Mouse (Mus musculus) embryonic facial prominence, embryonic 11.5 days (tissue): ENCODE data around the gene Polr2h. TPM values are rescaled to one million over a fixed set of nuclear protein-coding genes. Genes with fewer than 3 reads are reported as not detected.

Experiments used
- ATAC-seq: fragments of 200-750 bp; cut with Nextera tagmentation; replicated peaks from 2 replicates; pipeline ENCODE4 v1.8.0; 2017; ENCODE audit warnings: low read depth; ENCODE audit not compliant: insufficient number of reproducible peaks, low FRiP score, low TSS enrichment
- DNase-seq: peaks from one replicate; pipeline ENCODE4 v3.0.0-alpha.2; 2015; ENCODE audit warnings: low spot score
- H3K27ac ChIP-seq: fragments of 300-500 bp; sonication (generic); replicated peaks from 2 replicates; pipeline ENCODE4 v1.5.1; 2014; ENCODE audit warnings: mild to moderate bottlenecking, low read depth, low read length, control low read depth
- H3K27me3 ChIP-seq: fragments of 300-500 bp; sonication (generic); 2 replicates; pipeline ENCODE4 v1.6.1; 2014; ENCODE audit warnings: mild to moderate bottlenecking, low read length, moderate library complexity, mixed read lengths; ENCODE audit not compliant: control insufficient read depth, insufficient read depth
- H3K36me3 ChIP-seq: fragments of 300-500 bp; sonication (generic); replicated peaks from 2 replicates; pipeline ENCODE4 v1.6.1; 2014; ENCODE audit warnings: low read depth, mild to moderate bottlenecking, low read length, moderate library complexity, mixed read lengths; ENCODE audit not compliant: control insufficient read depth, insufficient read depth
- H3K4me1 ChIP-seq: fragments of 300-500 bp; sonication (generic); 2 replicates; pipeline ENCODE4 v1.6.1; 2014; ENCODE audit warnings: low read length, mixed read lengths; ENCODE audit not compliant: control insufficient read depth, insufficient read depth
- H3K4me2 ChIP-seq: fragments of 300-500 bp; sonication (generic); 2 replicates; pipeline ENCODE4 v1.6.1; 2014; ENCODE audit warnings: low read depth, mild to moderate bottlenecking, control low read depth, low read length, moderate library complexity
- H3K4me3 ChIP-seq: fragments of 300-500 bp; sonication (generic); 2 replicates; pipeline ENCODE4 v1.5.1; 2014; ENCODE audit warnings: low read depth, low read length, control low read depth
- H3K9ac ChIP-seq: fragments of 300-500 bp; sonication (generic); replicated peaks from 2 replicates; pipeline ENCODE4 v1.6.1; 2014; ENCODE audit warnings: mild to moderate bottlenecking, control low read depth, low read length
- H3K9me3 ChIP-seq: fragments of 300-500 bp; sonication (generic); replicated peaks from 2 replicates; pipeline ENCODE4 v1.6.1; 2016; ENCODE audit warnings: mild to moderate bottlenecking, low read length, inconsistent platforms, mixed read lengths; ENCODE audit not compliant: control insufficient read depth
- WGBS: fragments of 180-500 bp; shearing (Covaris S2); extraction: QIAGEN DNeasy Blood & Tissue Kit; methylation state at CpG from one replicate; pipeline ENCODE4 v1.1.7; 2014; 5-methylcytosine and 5-hydroxymethylcytosine counted together
- polyA plus RNA-seq: library from polyadenylated mRNA; unstranded; fragments of >200 nt; fragmentation: Nextera tagmentation; extraction: Ambion mirVana; gene quantifications from 2 replicates; pipeline ENCODE4 v1.2.1, GENCODE M21; 2014

The Polr2h gene
- polyA plus RNA-seq, 1 experiment from 2014 or later: 124 TPM

DNA sequence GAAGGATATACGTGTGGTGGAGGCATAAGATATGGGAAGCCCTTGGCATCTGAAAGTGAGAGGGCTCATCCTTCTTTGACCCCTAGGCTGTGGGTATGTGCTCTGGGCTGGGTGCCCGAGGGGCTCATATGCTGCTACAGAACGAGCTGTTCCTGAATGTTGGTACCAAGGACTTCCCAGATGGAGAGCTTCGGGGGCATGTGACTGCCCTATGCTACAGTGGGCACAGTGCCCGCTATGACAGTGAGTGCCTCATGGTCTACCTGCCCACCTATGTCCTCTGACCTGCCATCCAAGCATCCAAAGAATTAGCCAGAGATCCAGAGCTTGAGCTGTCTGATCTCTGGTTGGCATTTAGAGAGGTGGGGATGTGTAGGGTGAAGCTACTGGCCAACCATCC is 19.4 kb downstream of the Polr2h start:
- H3K4me2 ChIP-seq: no peak overlapping the region
- H3K27me3 ChIP-seq: peaks cover 24% of the 10 kb centered on the region
- H3K27ac ChIP-seq: no peak overlapping the region
- H3K4me1 ChIP-seq: peaks cover 5% of the 10 kb centered on the region
- no peak overlapping the region for H3K4me3 ChIP-seq
- 89% methylated on average over 5 of the region's 5 CpGs for WGBS
- DNase-seq (no peak), ATAC-seq (no peak)
- H3K36me3 ChIP-seq: no peaks in the 10 kb centered on the region
- H3K9ac ChIP-seq: no peak overlapping the region
- H3K9me3 ChIP-seq: no peaks in the 10 kb centered on the region

DNA sequence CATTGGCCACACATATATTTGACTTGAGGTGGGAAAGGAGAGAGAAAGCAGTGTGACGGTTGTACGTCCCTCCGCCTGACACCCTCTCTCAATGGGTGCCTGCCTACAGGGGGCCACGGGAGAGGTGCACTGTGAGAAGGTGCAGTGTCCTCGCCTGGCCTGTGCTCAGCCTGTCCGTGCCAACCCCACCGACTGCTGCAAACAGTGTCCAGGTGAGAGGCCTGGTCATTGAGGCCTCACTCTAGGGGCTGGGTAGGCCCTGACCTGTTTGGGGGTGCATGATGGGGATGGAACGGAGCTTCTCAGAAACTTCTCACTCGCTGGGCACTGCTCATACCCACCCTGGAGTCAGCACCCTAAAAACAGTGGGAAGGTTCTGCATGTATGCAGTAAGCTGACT is 22.4 kb downstream of the Polr2h start:
- WGBS: 88% methylated on average over 9 of the region's 9 CpGs
- Histone ChIP-seq H3K9me3 (no peaks in the 10 kb centered on the region), H3K27me3 (peaks cover 7% of the 10 kb centered on the region), H3K4me2 (no peak overlapping the region), H3K9ac (no peak overlapping the region), H3K4me3 (no peak overlapping the region), H3K27ac (no peak overlapping the region), H3K4me1 (no peaks in the 10 kb centered on the region), H3K36me3 (no peaks in the 10 kb centered on the region)
- no peak for ATAC-seq
- DNase-seq: no peak

DNA sequence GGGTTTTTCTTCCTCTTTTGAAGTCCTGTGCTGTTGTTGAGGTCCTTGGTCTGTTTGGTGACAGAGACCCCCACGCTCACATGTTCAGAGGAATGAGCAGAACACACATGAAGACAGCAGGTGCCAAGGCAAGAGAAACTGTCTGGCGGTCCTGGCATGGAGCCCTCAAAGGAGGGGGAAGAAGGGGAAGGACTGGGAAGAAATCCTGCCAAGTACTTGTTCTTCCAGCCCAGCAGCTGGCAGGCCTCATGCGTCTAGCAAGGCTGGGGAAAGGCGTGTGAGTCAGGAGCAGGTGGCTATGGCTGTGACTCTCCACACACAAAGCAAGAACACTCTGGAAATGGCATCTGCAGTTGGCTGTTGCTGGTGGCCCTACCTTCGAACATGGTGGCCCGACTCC is 29.2 kb downstream of the Polr2h start:
- H3K9ac ChIP-seq: no peak overlapping the region
- no peaks in the 10 kb centered on the region for H3K36me3 ChIP-seq
- H3K4me1 ChIP-seq: no peaks in the 10 kb centered on the region
- H3K4me3 ChIP-seq: no peak overlapping the region
- ATAC-seq (no peak), DNase-seq (no peak)
- H3K27ac ChIP-seq: no peak overlapping the region
- no peaks in the 10 kb centered on the region for H3K9me3 ChIP-seq
- H3K27me3 ChIP-seq: no peaks in the 10 kb centered on the region
- 84% methylated on average over 6 of the region's 6 CpGs for WGBS
- H3K4me2 ChIP-seq: no peak overlapping the region

DNA sequence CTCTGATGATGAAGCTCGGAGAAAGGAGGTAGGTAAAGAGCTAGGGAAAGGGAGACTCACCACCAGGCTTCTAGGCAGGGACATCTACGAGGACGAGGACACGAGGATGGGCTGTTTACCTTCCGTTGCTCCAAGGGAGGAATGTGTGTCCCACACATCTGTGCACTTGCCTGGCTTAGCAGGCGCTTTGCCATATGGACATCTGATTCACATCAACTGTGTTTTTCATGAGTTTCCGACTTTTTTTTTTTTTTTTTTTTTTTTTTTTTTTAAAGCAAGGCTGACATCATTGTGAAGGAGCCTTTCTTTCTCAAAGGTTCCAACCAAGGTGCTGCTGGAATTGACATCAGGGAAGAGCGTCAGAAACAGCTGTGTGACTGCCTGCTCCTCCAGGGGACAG is 33.1 kb downstream of the Polr2h start:
- H3K9ac ChIP-seq: no peak overlapping the region
- H3K27me3 ChIP-seq: no peaks in the 10 kb centered on the region
- no peak for ATAC-seq
- no peaks in the 10 kb centered on the region for H3K9me3 ChIP-seq
- H3K4me2 ChIP-seq: no peak overlapping the region
- DNase-seq: peak; percentile 12
- 37% methylated on average over 8 of the region's 8 CpGs for WGBS
- no peaks in the 10 kb centered on the region for H3K36me3 ChIP-seq
- no peaks in the 10 kb centered on the region for H3K4me1 ChIP-seq
- no peak overlapping the region for H3K27ac ChIP-seq
- H3K4me3 ChIP-seq: no peak overlapping the region

DNA sequence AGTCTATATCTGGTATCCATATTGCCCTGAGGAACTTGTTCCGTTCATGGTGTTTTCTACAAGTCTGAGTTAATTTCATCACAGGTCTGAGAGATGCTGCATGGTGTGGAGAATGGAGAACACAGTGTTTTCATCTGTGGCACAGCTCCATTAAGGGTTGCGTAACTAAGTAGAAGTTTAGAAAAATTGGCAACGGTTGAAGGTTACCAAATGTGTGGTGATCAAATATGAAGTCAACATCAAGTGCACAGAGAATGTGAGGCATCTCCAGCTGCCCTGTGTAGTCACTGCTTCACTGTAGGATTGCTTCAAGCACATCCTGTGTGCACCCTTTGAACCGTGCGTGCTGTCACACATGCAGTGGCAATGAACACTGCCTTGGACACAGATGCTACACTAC is 38.6 kb downstream of the Polr2h start:
- Histone ChIP-seq H3K4me3 (no peak overlapping the region), H3K36me3 (no peaks in the 10 kb centered on the region), H3K27me3 (no peaks in the 10 kb centered on the region), H3K9me3 (no peaks in the 10 kb centered on the region), H3K4me2 (no peak overlapping the region), H3K27ac (no peak overlapping the region), H3K9ac (no peak overlapping the region), H3K4me1 (no peaks in the 10 kb centered on the region)
- WGBS: 95% methylated on average over 5 of the region's 5 CpGs
- no peak for ATAC-seq
- DNase-seq: no peak

DNA sequence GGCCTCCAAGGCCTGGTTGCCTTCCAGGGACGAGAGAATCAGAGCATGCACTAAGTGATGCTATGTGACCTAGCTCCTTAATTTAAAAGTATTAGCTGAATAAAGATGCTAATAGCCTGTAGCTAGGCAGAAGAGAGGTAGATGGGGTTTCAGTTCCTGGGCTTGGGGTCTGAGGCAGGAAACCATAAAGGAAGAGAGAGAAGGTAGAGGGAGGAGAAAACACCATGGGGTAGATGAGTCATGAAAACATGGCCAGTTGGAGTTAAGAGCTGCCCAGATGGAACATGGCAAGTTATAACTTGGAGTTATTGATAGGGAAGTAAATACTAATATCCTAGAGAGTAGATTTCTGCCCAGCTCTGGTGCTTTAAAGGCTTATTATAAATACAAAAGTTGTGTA is 39.9 kb downstream of the Polr2h start:
- DNase-seq: no peak
- H3K4me2 ChIP-seq: no peak overlapping the region
- ATAC-seq: no peak
- WGBS: 76% methylated on average over 1 of the region's 1 CpGs
- H3K4me3 ChIP-seq: no peak overlapping the region
- no peaks in the 10 kb centered on the region for H3K9me3 ChIP-seq
- H3K4me1 ChIP-seq: no peaks in the 10 kb centered on the region
- H3K9ac ChIP-seq: no peak overlapping the region
- H3K36me3 ChIP-seq: no peaks in the 10 kb centered on the region
- no peak overlapping the region for H3K27ac ChIP-seq
- no peaks in the 10 kb centered on the region for H3K27me3 ChIP-seq

DNA sequence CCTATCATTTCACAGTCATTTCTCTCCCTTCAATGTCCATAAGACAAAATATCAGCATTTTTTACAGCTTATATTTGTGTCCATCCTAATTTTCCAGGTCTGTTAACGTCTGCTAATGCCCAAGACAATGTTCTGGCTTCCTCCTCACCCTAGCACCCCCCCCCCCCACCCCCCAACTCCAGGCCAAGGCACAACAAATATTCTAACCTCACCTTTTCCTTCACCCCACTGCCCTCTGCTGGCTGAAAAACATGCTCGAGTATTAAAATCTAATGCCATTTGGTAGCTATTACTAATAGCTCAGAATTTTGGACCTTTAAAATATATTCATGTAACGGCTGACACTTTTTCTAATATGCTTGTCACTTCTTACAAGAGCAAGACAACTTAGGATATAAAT is 44.2 kb downstream of the Polr2h start:
- DNase-seq (peak; percentile 70), ATAC-seq (no peak)
- WGBS: 12% methylated on average over 3 of the region's 3 CpGs
- H3K27ac ChIP-seq: no peak overlapping the region
- H3K9me3 ChIP-seq: no peaks in the 10 kb centered on the region
- H3K36me3 ChIP-seq: no peaks in the 10 kb centered on the region
- H3K9ac ChIP-seq: no peak overlapping the region
- no peaks in the 10 kb centered on the region for H3K27me3 ChIP-seq
- H3K4me3 ChIP-seq: no peak overlapping the region
- no peaks in the 10 kb centered on the region for H3K4me1 ChIP-seq
- no peak overlapping the region for H3K4me2 ChIP-seq

DNA sequence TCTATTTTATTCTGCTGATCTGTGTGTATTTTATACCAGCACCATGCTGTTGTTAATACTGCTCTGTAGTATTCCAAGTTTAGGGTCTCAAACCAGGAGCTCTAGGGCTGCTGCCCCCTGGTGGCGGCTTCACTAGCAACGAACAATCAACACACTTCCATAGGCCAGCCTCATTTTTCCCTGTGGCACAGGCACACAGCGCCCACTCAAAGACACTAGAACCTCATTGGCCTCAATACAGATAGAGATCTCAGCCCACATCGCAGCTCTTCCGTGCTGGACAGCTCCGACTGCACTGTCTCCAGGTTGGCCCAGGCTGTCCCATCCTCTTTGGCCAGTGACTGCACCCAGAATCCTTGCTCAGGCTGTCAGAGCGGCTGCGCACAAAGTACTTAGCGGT is 47.8 kb downstream of the Polr2h start:
- Histone ChIP-seq H3K4me1 (no peaks in the 10 kb centered on the region), H3K4me2 (no peak overlapping the region), H3K27ac (no peak overlapping the region), H3K4me3 (no peak overlapping the region), H3K27me3 (no peaks in the 10 kb centered on the region), H3K9ac (no peak overlapping the region), H3K36me3 (no peaks in the 10 kb centered on the region), H3K9me3 (no peaks in the 10 kb centered on the region)
- 53% methylated on average over 9 of the region's 9 CpGs for WGBS
- ATAC-seq (no peak), DNase-seq (peak; percentile 72)
